Mouse (Mus musculus): ENCODE measurements at regions not wholly inside any gene's neighbourhood (a gene's known extent, or its start where the extent isn't known, plus 50 kb on each side); places are given as distances from the start of the nearest gene placed in this dataset.

- H3K4me3 ChIP-seq (ENCODE audit: low read length), result no peak overlapping the region
- H3K27ac ChIP-seq (ENCODE audit: low read depth, low read length), result no peak overlapping the region
- WGBS, result 69% methylated on average over 10 of the region's 10 CpGs
- H3K4me1 ChIP-seq (ENCODE audit: control insufficient read depth, insufficient read depth, low read depth, low read length), result no peaks in the 10 kb centered on the region
- H3K9me3 ChIP-seq (ENCODE audit: control insufficient read depth, low read length), result no peaks in the 10 kb centered on the region
- H3K36me3 ChIP-seq (ENCODE audit: control insufficient read depth, insufficient read depth, low read length), result no peaks in the 10 kb centered on the region
- H3K27me3 ChIP-seq (replicated peaks; ENCODE audit: control insufficient read depth, insufficient read depth, low read length), result no peaks in the 10 kb centered on the region
- ATAC-seq, result no peak
- no peak overlapping the region for H3K4me2 ChIP-seq (ENCODE audit: low read length)
- no peak overlapping the region for H3K9ac ChIP-seq (ENCODE audit: low read depth, low read length)
These were observed 132.1 kb upstream of the Hs3st4 start for GRCm38 (mm10) chr7:123850272-123851197.

- no peak for ATAC-seq
- H3K9me3 ChIP-seq (ENCODE audit: control insufficient read depth, low read length), result no peaks in the 10 kb centered on the region
- H3K4me2 ChIP-seq (ENCODE audit: low read length), result no peak overlapping the region
- H3K27ac ChIP-seq (ENCODE audit: low read depth, low read length), result no peak overlapping the region
- 76% methylated on average over 6 of the region's 6 CpGs for WGBS
- no peaks in the 10 kb centered on the region for H3K36me3 ChIP-seq (ENCODE audit: control insufficient read depth, insufficient read depth, low read length)
- H3K4me3 ChIP-seq (ENCODE audit: low read length), result no peak overlapping the region
- no peaks in the 10 kb centered on the region for H3K4me1 ChIP-seq (ENCODE audit: control insufficient read depth, insufficient read depth, low read depth, low read length)
- H3K27me3 ChIP-seq (replicated peaks; ENCODE audit: control insufficient read depth, insufficient read depth, low read length), result no peaks in the 10 kb centered on the region
- H3K9ac ChIP-seq (ENCODE audit: low read depth, low read length), result no peak overlapping the region
These were observed 125.1 kb upstream of the Hs3st4 start for GRCm38 (mm10) chr7:123857539-123857938.

DNA sequence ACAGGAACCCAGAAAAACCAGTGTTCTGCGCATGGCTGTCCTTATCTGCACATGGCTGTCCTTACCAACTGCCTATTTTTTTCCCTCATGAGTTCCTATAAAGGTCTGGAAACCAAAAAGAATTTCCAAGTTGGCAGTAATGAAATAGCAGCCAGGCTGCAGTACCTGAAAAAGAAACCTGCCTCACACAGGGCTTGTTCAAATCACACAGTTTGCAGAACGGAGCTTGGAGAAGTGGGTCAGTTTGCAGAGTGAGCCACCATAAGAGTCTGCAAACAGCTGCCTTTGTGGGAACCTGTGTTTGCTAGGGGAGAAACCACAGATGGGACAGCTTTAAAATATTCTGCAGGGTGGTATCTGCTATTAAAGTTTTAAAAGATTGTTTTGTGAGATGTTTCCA, 121.0 kb upstream of the Hs3st4 start:
- Histone ChIP-seq H3K4me2 (ENCODE audit: low read length) (no peak overlapping the region), H3K4me1 (ENCODE audit: control insufficient read depth, insufficient read depth, low read depth, low read length) (no peaks in the 10 kb centered on the region), H3K9me3 (ENCODE audit: control insufficient read depth, low read length) (no peaks in the 10 kb centered on the region), H3K9ac (ENCODE audit: low read depth, low read length) (no peak overlapping the region), H3K27ac (ENCODE audit: low read depth, low read length) (no peak overlapping the region), H3K27me3 (replicated peaks; ENCODE audit: control insufficient read depth, insufficient read depth, low read length) (no peaks in the 10 kb centered on the region), H3K36me3 (ENCODE audit: control insufficient read depth, insufficient read depth, low read length) (no peaks in the 10 kb centered on the region), H3K4me3 (ENCODE audit: low read length) (no peak overlapping the region)
- ATAC-seq, result no peak
- 87% methylated on average over 2 of the region's 2 CpGs for WGBS

- ATAC-seq, result no peak
- WGBS, result 76% methylated on average over 4 of the region's 4 CpGs
- no peak overlapping the region for H3K4me2 ChIP-seq (ENCODE audit: low read length)
- no peak overlapping the region for H3K4me3 ChIP-seq (ENCODE audit: low read length)
- H3K36me3 ChIP-seq (ENCODE audit: control insufficient read depth, insufficient read depth, low read length), result no peaks in the 10 kb centered on the region
- no peak overlapping the region for H3K9ac ChIP-seq (ENCODE audit: low read depth, low read length)
- H3K27me3 ChIP-seq (replicated peaks; ENCODE audit: control insufficient read depth, insufficient read depth, low read length), result no peaks in the 10 kb centered on the region
- H3K27ac ChIP-seq (ENCODE audit: low read depth, low read length), result no peak overlapping the region
- no peaks in the 10 kb centered on the region for H3K9me3 ChIP-seq (ENCODE audit: control insufficient read depth, low read length)
- no peaks in the 10 kb centered on the region for H3K4me1 ChIP-seq (ENCODE audit: control insufficient read depth, insufficient read depth, low read depth, low read length)
These were observed 85.8 kb upstream of the Hs3st4 start for GRCm38 (mm10) chr7:123896759-123897444.

DNA sequence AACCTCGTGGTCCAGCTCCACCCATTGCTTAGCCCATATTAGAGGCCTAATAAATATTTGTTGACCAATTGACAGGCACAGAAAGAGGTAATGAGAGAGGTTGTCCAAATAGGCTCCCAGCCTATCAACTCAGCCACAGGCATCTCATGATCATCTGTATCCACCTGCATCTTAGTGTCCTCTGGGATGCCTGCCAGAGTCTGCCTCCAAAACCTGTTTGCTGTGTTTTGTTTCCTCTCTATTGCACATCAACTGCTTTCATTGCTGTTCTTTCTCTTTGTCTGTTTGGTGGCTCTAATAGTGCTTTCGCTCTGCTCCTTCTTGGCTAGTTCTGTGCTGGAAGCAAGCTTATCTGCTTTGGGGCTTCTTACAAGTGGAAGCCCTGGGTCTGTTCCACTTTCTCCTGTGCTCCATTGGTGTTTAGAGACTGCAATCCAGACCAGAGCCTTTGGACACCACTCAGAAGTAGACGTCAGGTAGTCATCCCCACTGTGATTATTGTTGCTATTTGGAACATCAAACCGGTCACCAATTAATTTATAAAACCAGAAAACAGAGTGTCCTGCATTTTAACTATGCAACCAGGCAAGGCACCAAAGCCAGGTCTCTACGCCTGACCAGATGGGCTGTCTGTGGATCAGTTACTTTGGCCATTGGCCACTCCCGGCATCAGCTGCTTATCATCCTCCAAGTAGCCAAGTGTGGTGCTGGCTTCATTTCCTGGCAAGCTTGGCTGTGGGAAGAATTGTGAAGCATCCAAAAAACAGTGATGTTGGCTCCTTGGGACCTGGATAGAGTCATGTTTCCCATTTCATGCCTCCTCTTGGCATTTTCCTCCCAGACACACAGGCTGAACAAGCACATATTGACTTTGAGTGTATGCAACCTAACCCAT, 74.5 kb upstream of the Hs3st4 start:
- H3K4me3 ChIP-seq (ENCODE audit: low read length), result no peak overlapping the region
- no peaks in the 10 kb centered on the region for H3K9me3 ChIP-seq (ENCODE audit: control insufficient read depth, low read length)
- ATAC-seq, result no peak; the same call in 1 of the 2 replicates
- 74% methylated on average over 6 of the region's 6 CpGs for WGBS
- H3K9ac ChIP-seq (ENCODE audit: low read depth, low read length), result no peak overlapping the region
- no peaks in the 10 kb centered on the region for H3K4me1 ChIP-seq (ENCODE audit: control insufficient read depth, insufficient read depth, low read depth, low read length)
- no peak overlapping the region for H3K4me2 ChIP-seq (ENCODE audit: low read length)
- no peak overlapping the region for H3K27ac ChIP-seq (ENCODE audit: low read depth, low read length)
- H3K36me3 ChIP-seq (ENCODE audit: control insufficient read depth, insufficient read depth, low read length), result no peaks in the 10 kb centered on the region
- H3K27me3 ChIP-seq (replicated peaks; ENCODE audit: control insufficient read depth, insufficient read depth, low read length), result no peaks in the 10 kb centered on the region

- Histone ChIP-seq H3K9ac (ENCODE audit: low read depth, low read length) (no peak overlapping the region), H3K27ac (ENCODE audit: low read depth, low read length) (no peak overlapping the region), H3K4me2 (ENCODE audit: low read length) (no peak overlapping the region), H3K4me3 (ENCODE audit: low read length) (no peak overlapping the region), H3K27me3 (replicated peaks; ENCODE audit: control insufficient read depth, insufficient read depth, low read length) (no peaks in the 10 kb centered on the region), H3K4me1 (ENCODE audit: control insufficient read depth, insufficient read depth, low read depth, low read length) (no peaks in the 10 kb centered on the region), H3K9me3 (ENCODE audit: control insufficient read depth, low read length) (no peaks in the 10 kb centered on the region), H3K36me3 (ENCODE audit: control insufficient read depth, insufficient read depth, low read length) (no peaks in the 10 kb centered on the region)
- ATAC-seq, result no peak
- 94% methylated on average over 2 of the region's 2 CpGs for WGBS
These were observed 61.2 kb upstream of the Hs3st4 start for GRCm38 (mm10) chr7:123921461-123921860.

- no peaks in the 10 kb centered on the region for H3K4me1 ChIP-seq (ENCODE audit: control insufficient read depth, insufficient read depth, low read depth, low read length)
- no peak overlapping the region for H3K4me3 ChIP-seq (ENCODE audit: low read length)
- 40% methylated on average over 7 of the region's 7 CpGs for WGBS
- ATAC-seq, result peak; percentile 48; the same call in 1 of the 2 replicates
- no peaks in the 10 kb centered on the region for H3K36me3 ChIP-seq (ENCODE audit: control insufficient read depth, insufficient read depth, low read length)
- H3K27ac ChIP-seq (ENCODE audit: low read depth, low read length), result no peak overlapping the region
- H3K4me2 ChIP-seq (ENCODE audit: low read length), result no peak overlapping the region
- H3K27me3 ChIP-seq (replicated peaks; ENCODE audit: control insufficient read depth, insufficient read depth, low read length), result no peaks in the 10 kb centered on the region
- no peaks in the 10 kb centered on the region for H3K9me3 ChIP-seq (ENCODE audit: control insufficient read depth, low read length)
- no peak overlapping the region for H3K9ac ChIP-seq (ENCODE audit: low read depth, low read length)
These were observed 50.2 kb upstream of the Hs3st4 start for GRCm38 (mm10) chr7:123932486-123932885.
